Mouse (Mus musculus): ENCODE results near the gene Ggcx. TPM values are rescaled to one million over a fixed set of nuclear protein-coding genes. Genes with fewer than 3 reads are reported as not detected.
"Not testable (repeated sequence)": the region's sequence is repeated elsewhere in the genome, so short reads cannot be mapped to it uniquely, and the experiment has no call there.

Ggcx gene
- polyA plus RNA-seq, 1 experiment from 2014 or later: 19.0 TPM

GRCm38 (mm10) chr6:72456567-72456966, 42.5 kb downstream of the Ggcx start:
- H3K9me3 ChIP-seq: no peaks in the 10 kb centered on the region
- ATAC-seq (replicated peaks): no peak

GRCm38 (mm10) chr6:72458418-72458817, 44.3 kb downstream of the Ggcx start:
- no peak overlapping the region for H3K27ac ChIP-seq
- ATAC-seq (replicated peaks): no peak
- no peak overlapping the region for H3K4me3 ChIP-seq
- no peaks in the 10 kb centered on the region for H3K27me3 ChIP-seq (replicated peaks)
- peaks cover 10% of the 10 kb centered on the region for H3K4me1 ChIP-seq
- no peaks in the 10 kb centered on the region for H3K36me3 ChIP-seq (replicated peaks)
- no peak overlapping the region for H3K4me2 ChIP-seq
- H3K9ac ChIP-seq: no peak overlapping the region
- 85% methylated on average over 7 of the region's 7 CpGs for WGBS
- no peaks in the 10 kb centered on the region for H3K9me3 ChIP-seq

More at GRCm38 (mm10) chr6:72456567-72456966, 42.5 kb downstream of the Ggcx start:
- WGBS: 81% methylated on average over 4 of the region's 4 CpGs
- H3K4me2 ChIP-seq: no peak overlapping the region
- H3K27me3 ChIP-seq (replicated peaks): no peaks in the 10 kb centered on the region
- no peak overlapping the region for H3K27ac ChIP-seq
- H3K36me3 ChIP-seq (replicated peaks): no peaks in the 10 kb centered on the region
- H3K9ac ChIP-seq: no peak overlapping the region
- H3K4me3 ChIP-seq: no peak overlapping the region
- H3K4me1 ChIP-seq: peaks cover 10% of the 10 kb centered on the region

- WGBS: 64% methylated on average over 5 of the region's 5 CpGs
- peaks cover 10% of the 10 kb centered on the region for H3K4me1 ChIP-seq
- ATAC-seq (replicated peaks): no peak
- no peak overlapping the region for H3K9ac ChIP-seq
- no peak overlapping the region for H3K4me2 ChIP-seq
- H3K9me3 ChIP-seq: no peaks in the 10 kb centered on the region
- no peaks in the 10 kb centered on the region for H3K27me3 ChIP-seq (replicated peaks)
- H3K36me3 ChIP-seq (replicated peaks): no peaks in the 10 kb centered on the region
- no peak overlapping the region for H3K27ac ChIP-seq
- no peak overlapping the region for H3K4me3 ChIP-seq
Measured at GRCm38 (mm10) chr6:72458921-72459320, 44.8 kb downstream of the Ggcx start.

GRCm38 (mm10) chr6:72460036-72460801, 46.1 kb downstream of the Ggcx start:
- Histone ChIP-seq H3K9me3 (no peaks in the 10 kb centered on the region), H3K4me2 (no peak overlapping the region), H3K27me3 (replicated peaks) (no peaks in the 10 kb centered on the region), H3K4me1 (no peaks in the 10 kb centered on the region; the same call in 1 of the 2 replicates), H3K9ac (no peak overlapping the region), H3K27ac (no peak overlapping the region), H3K36me3 (replicated peaks) (no peaks in the 10 kb centered on the region), H3K4me3 (no peak overlapping the region)
- no peak for ATAC-seq (replicated peaks)
- WGBS: 71% methylated on average over 9 of the region's 9 CpGs

GRCm38 (mm10) chr6:72462550-72463257, 48.6 kb downstream of the Ggcx start:
- not testable (repeated sequence) for H3K36me3 ChIP-seq (replicated peaks); H3K4me1 ChIP-seq; H3K9me3 ChIP-seq; H3K4me2 ChIP-seq; H3K27me3 ChIP-seq (replicated peaks); H3K27ac ChIP-seq; H3K9ac ChIP-seq; H3K4me3 ChIP-seq; ATAC-seq (replicated peaks)
- WGBS: 80% methylated on average over 5 of the region's 5 CpGs

GRCm38 (mm10) chr6:72465361-72466157, 51.5 kb downstream of the Ggcx start:
- Histone ChIP-seq H3K4me2 (no peak overlapping the region), H3K9me3 (no peaks in the 10 kb centered on the region), H3K27me3 (replicated peaks) (no peaks in the 10 kb centered on the region), H3K4me3 (no peak overlapping the region), H3K27ac (no peak overlapping the region), H3K36me3 (replicated peaks) (no peaks in the 10 kb centered on the region), H3K4me1 (no peaks in the 10 kb centered on the region), H3K9ac (no peak overlapping the region)
- 85% methylated on average over 8 of the region's 8 CpGs for WGBS
- no peak for ATAC-seq (replicated peaks)

GRCm38 (mm10) chr6:72466171-72466570, 52.1 kb downstream of the Ggcx start:
- Histone ChIP-seq H3K4me1 (no peaks in the 10 kb centered on the region), H3K9ac (no peak overlapping the region), H3K36me3 (replicated peaks) (no peaks in the 10 kb centered on the region), H3K4me2 (no peak overlapping the region), H3K4me3 (no peak overlapping the region), H3K9me3 (no peaks in the 10 kb centered on the region), H3K27me3 (replicated peaks) (no peaks in the 10 kb centered on the region), H3K27ac (no peak overlapping the region)
- no peak for ATAC-seq (replicated peaks)
- WGBS: 88% methylated on average over 4 of the region's 4 CpGs

- H3K9me3 ChIP-seq: no peaks in the 10 kb centered on the region
- H3K36me3 ChIP-seq (replicated peaks): no peaks in the 10 kb centered on the region
- no peak overlapping the region for H3K27ac ChIP-seq
- H3K9ac ChIP-seq: no peak overlapping the region
- H3K4me1 ChIP-seq: no peaks in the 10 kb centered on the region
- 68% methylated on average over 14 of the region's 14 CpGs for WGBS
- no peak overlapping the region for H3K4me2 ChIP-seq
- H3K4me3 ChIP-seq: no peak overlapping the region
- no peaks in the 10 kb centered on the region for H3K27me3 ChIP-seq (replicated peaks)
- no peak for ATAC-seq (replicated peaks)
Measured at GRCm38 (mm10) chr6:72473264-72474041, 59.3 kb downstream of the Ggcx start.

- H3K4me1 ChIP-seq: no peaks in the 10 kb centered on the region
- H3K4me2 ChIP-seq: no peak overlapping the region
- H3K27me3 ChIP-seq (replicated peaks): no peaks in the 10 kb centered on the region
- H3K36me3 ChIP-seq (replicated peaks): no peaks in the 10 kb centered on the region
- WGBS: 83% methylated on average over 4 of the region's 4 CpGs
- no peak overlapping the region for H3K4me3 ChIP-seq
- H3K9ac ChIP-seq: no peak overlapping the region
- H3K9me3 ChIP-seq: no peaks in the 10 kb centered on the region
- no peak overlapping the region for H3K27ac ChIP-seq
- no peak for ATAC-seq (replicated peaks)
Measured at GRCm38 (mm10) chr6:72475221-72475985, 61.3 kb downstream of the Ggcx start.

- WGBS: 90% methylated on average over 5 of the region's 5 CpGs
- Histone ChIP-seq H3K4me1 (no peaks in the 10 kb centered on the region), H3K4me2 (no peak overlapping the region), H3K27me3 (replicated peaks) (no peaks in the 10 kb centered on the region), H3K9ac (no peak overlapping the region), H3K4me3 (no peak overlapping the region), H3K36me3 (replicated peaks) (no peaks in the 10 kb centered on the region), H3K27ac (no peak overlapping the region), H3K9me3 (no peaks in the 10 kb centered on the region)
- no peak for ATAC-seq (replicated peaks)
Measured at GRCm38 (mm10) chr6:72476836-72477235, 62.7 kb downstream of the Ggcx start.

GRCm38 (mm10) chr6:72477621-72478020, 63.5 kb downstream of the Ggcx start:
- Histone ChIP-seq H3K27ac (no peak overlapping the region), H3K9ac (no peak overlapping the region), H3K9me3 (no peaks in the 10 kb centered on the region), H3K4me1 (no peaks in the 10 kb centered on the region), H3K4me2 (no peak overlapping the region), H3K4me3 (no peak overlapping the region), H3K27me3 (replicated peaks) (no peaks in the 10 kb centered on the region), H3K36me3 (replicated peaks) (no peaks in the 10 kb centered on the region)
- 91% methylated on average over 3 of the region's 3 CpGs for WGBS
- ATAC-seq (replicated peaks): no peak

All from midbrain, embryonic 15.5 days (tissue).